Mouse (Mus musculus): ENCODE data around the gene Hmgb2. TPM values are rescaled to one million over a fixed set of nuclear protein-coding genes. Genes with fewer than 3 reads are reported as not detected.

The Hmgb2 gene
- total and polyA plus RNA-seq, 3 experiments = 144 to 241 (median 165) TPM

DNA sequence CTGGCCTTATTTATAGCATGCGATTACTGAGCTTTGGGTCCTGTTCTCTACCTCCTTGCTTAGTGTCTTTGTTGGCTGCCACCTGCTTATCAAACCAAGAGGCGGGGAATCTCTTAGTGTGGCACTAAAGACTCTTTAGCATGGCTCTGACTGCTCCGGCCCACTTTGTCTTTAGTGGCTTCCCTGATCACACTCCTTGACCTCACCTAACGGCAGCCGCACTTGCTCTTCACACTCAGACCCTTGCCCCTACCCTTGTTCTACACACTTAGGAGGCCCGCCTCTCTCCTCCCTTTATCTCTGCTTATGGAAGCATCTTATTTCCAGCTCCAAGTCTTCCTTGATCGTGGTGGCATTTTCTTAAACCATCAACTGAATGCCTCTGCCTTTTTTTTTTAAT, 26.9 kb downstream of the Hmgb2 start:
- H3K27ac ChIP-seq (ENCODE audit: insufficient read depth, low read depth) = no peak overlapping the region
- H3K4me3 ChIP-seq (replicated peaks in 1 of 3; ENCODE audit: low read depth in 2 of 3, low read length in 2 of 3, poor library complexity in 1 of 3) = no peak overlapping the region
- in situ Hi-C loops (cut with MboI; ENCODE audit: low pct_ligation_motif_present, low pct_unique_long_range_greater_than_20kb, low sequenced_read_pairs) = loop anchor here (5.0 kb wide), 1 partner anchor 259 kb away; no protein-coding TSS in a partner anchor
- peaks cover 11% of the 10 kb centered on the region for H3K9me3 ChIP-seq (replicated peaks; ENCODE audit: low read length)
- H3K9ac ChIP-seq (ENCODE audit: insufficient read depth, low read depth) = no peak overlapping the region
- H3K27me3 ChIP-seq (replicated peaks) = no peaks in the 10 kb centered on the region
- H3K4me1 ChIP-seq (ENCODE audit: control insufficient read depth in 1 of 2, insufficient read depth in 2 of 2) = peaks cover 8 to 26% of the 10 kb centered on the region in 2 experiments; a peak in 3 of 4 replicates
- DNase-seq (ENCODE audit: extremely low read depth) = no peak
- H3K4me2 ChIP-seq (ENCODE audit: insufficient read depth, low read depth, poor library complexity, severe bottlenecking) = no peak overlapping the region
- H3K79me2 ChIP-seq (replicated peaks; ENCODE audit: control insufficient read depth, extremely low read depth, insufficient read depth, poor library complexity, severe bottlenecking) = no peaks in the 10 kb centered on the region
- peaks cover 25 to 69% of the 10 kb centered on the region in 2 experiments for H3K36me3 ChIP-seq (replicated peaks in 1 of 2; ENCODE audit: control insufficient read depth in 1 of 2, insufficient read depth in 1 of 2, low read length in 1 of 2)
- dilution Hi-C loops (cut with MboI; ENCODE audit: extremely low pct_ligation_motif_present, extremely low pct_unique_long_range_greater_than_20kb, low sequenced_read_pairs) = no loop called here
- TF ChIP-seq MAZ (IDR thresholded peaks at IDR 0.05; ENCODE audit: low read depth, low read length) (no peak), MYC (IDR thresholded peaks at IDR 0.05; ENCODE audit: low read depth, low read length) (no peak), MEF2A (IDR thresholded peaks at IDR 0.05; ENCODE audit: borderline replicate concordance, low read depth, low read length) (no peak), ZMIZ1 (IDR thresholded peaks at IDR 0.05; ENCODE audit: low read depth, low read length) (no peak), MAX (IDR thresholded peaks at IDR 0.05; ENCODE audit: low read length) (no peak), ZNF384 (IDR thresholded peaks at IDR 0.05; ENCODE audit: low read depth, low read length) (no peak), JUN (IDR thresholded peaks at IDR 0.05; ENCODE audit: insufficient read depth, low read depth, low read length) (no peak), UBTF (IDR thresholded peaks at IDR 0.05; ENCODE audit: low read depth, low read length) (no peak), E2F4 (IDR thresholded peaks at IDR 0.05; ENCODE audit: insufficient replicate concordance, low read depth, low read length) (no peak), GABPA (IDR thresholded peaks at IDR 0.05; ENCODE audit: insufficient replicate concordance, low read depth, low read length) (no peak), CHD1 (IDR thresholded peaks at IDR 0.05; ENCODE audit: low read depth, low read length) (no peak)

DNA sequence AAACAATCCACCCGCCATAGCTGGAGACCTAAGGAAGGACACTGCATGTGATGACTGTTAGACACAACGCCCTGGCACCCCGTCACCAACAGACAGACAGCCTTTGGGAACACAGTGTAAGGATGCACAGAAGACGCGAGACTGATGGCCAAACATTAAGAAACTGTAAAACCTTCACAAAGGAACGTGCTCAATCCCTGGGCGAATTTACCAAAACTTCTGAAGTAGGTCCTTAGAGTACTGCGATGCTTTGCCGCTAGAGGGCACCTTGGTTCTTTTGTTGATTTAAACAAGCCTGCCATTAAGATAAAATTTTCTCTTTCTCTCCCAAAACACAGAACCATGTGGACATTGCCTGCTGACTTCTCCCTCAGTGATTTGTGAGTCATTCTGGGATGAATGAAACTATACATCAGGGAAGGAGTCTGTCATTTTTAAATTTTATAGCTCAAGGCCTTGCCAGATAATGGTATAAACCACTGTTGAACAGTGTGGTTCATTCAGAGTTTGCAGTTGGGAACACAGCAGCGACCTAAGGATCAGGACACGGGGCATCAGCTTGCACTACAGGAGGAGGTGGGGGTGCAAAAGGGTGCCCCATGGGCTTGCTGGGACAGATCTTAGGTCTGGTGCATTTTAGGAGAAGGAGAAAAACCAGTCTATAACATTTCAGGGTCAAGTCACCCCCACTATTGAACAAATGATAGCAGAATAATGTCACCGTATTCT, 28.6 kb downstream of the Hmgb2 start:
- Histone ChIP-seq H3K4me3 (replicated peaks in 1 of 3; ENCODE audit: low read depth in 2 of 3, low read length in 2 of 3, poor library complexity in 1 of 3) (no peak overlapping the region), H3K9ac (ENCODE audit: insufficient read depth, low read depth) (peak overlapping the region; percentile 42; the same call in 1 of the 2 replicates), H3K9me3 (replicated peaks; ENCODE audit: low read length) (peaks cover 8% of the 10 kb centered on the region), H3K27me3 (replicated peaks) (no peaks in the 10 kb centered on the region), H3K4me1 (ENCODE audit: control insufficient read depth in 1 of 2, insufficient read depth in 2 of 2) (peaks cover 8 to 35% of the 10 kb centered on the region in 2 experiments; a peak in 3 of 4 replicates), H3K79me2 (replicated peaks; ENCODE audit: control insufficient read depth, extremely low read depth, insufficient read depth, poor library complexity, severe bottlenecking) (no peaks in the 10 kb centered on the region), H3K27ac (ENCODE audit: insufficient read depth, low read depth) (peak overlapping the region; percentile 82), H3K36me3 (replicated peaks in 1 of 2; ENCODE audit: control insufficient read depth in 1 of 2, insufficient read depth in 1 of 2, low read length in 1 of 2) (peaks cover 22 to 65% of the 10 kb centered on the region in 2 experiments), H3K4me2 (ENCODE audit: insufficient read depth, low read depth, poor library complexity, severe bottlenecking) (peak overlapping the region; percentile 47; the same call in 1 of the 2 replicates)
- no peak for TF ChIP-seq ZNF384 (IDR thresholded peaks at IDR 0.05; ENCODE audit: low read depth, low read length)
- TF ChIP-seq MYC (IDR thresholded peaks at IDR 0.05; ENCODE audit: low read depth, low read length) = peak; percentile 56; the same call in 1 of the 2 replicates
- peak; percentile 84 for TF ChIP-seq RAD21 (IDR thresholded peaks at IDR 0.05; ENCODE audit: low read depth, low read length)
- peak; percentile 74 for TF ChIP-seq SMC3 (IDR thresholded peaks at IDR 0.05; ENCODE audit: low read depth, low read length)
- TF ChIP-seq ZC3H11A (IDR thresholded peaks at IDR 0.05; ENCODE audit: low read depth, low read length) = 0 out of 2 replicates have a peak, but pooled peaks have one; percentile 30
- TF ChIP-seq CTCF (conservative IDR thresholded peaks at IDR 0.05 in 1 of 2, IDR thresholded peaks at IDR 0.05 in 1 of 2; ENCODE audit: low read depth in 2 of 2, low read length in 2 of 2) = peak; percentile 75 to 87
- TF ChIP-seq TBP (conservative IDR thresholded peaks at IDR 0.05; ENCODE audit: low read depth, low read length) = no peak
- in situ Hi-C loops (cut with MboI; ENCODE audit: low pct_ligation_motif_present, low pct_unique_long_range_greater_than_20kb, low sequenced_read_pairs) (no loop called here), dilution Hi-C loops (cut with MboI; ENCODE audit: extremely low pct_ligation_motif_present, extremely low pct_unique_long_range_greater_than_20kb, low sequenced_read_pairs) (no loop called here)
- peak; percentile 79 for DNase-seq (ENCODE audit: extremely low read depth)
